Mouse (Mus musculus) spleen, adult 18-20 months (tissue): ENCODE measurements around the gene Dnase2b.

Source experiments
- DNase-seq, 2 experiments: peaks; one replicate each; pipeline ENCODE4 v3.0.0; 2022; ENCODE audit warnings: mixed read lengths in 2 of 2

The Dnase2b gene

GRCm38 (mm10) chr3:146611261-146611660 is 4.1 kb downstream of the Dnase2b start:
- DNase-seq = no peak

- DNase-seq = no peak
Measured at GRCm38 (mm10) chr3:146610322-146610721, 5.1 kb downstream of the Dnase2b start.

GRCm38 (mm10) chr3:146607368-146607767 is 8.0 kb downstream of the Dnase2b start:
- no peak for DNase-seq

- DNase-seq = no peak
Measured at GRCm38 (mm10) chr3:146604647-146605046, 10.7 kb downstream of the Dnase2b start.

GRCm38 (mm10) chr3:146602531-146602930 is 12.9 kb downstream of the Dnase2b start:
- DNase-seq = no peak

- no peak for DNase-seq
Measured at GRCm38 (mm10) chr3:146601205-146601604, 14.2 kb downstream of the Dnase2b start.

GRCm38 (mm10) chr3:146599198-146599900 is 16.0 kb downstream of the Dnase2b start:
- DNase-seq = no peak

GRCm38 (mm10) chr3:146598411-146598810 is 17.0 kb downstream of the Dnase2b start:
- no peak for DNase-seq

- no peak for DNase-seq
Measured at GRCm38 (mm10) chr3:146596864-146597263, 18.5 kb downstream of the Dnase2b start.

- DNase-seq = no peak
Measured at GRCm38 (mm10) chr3:146596387-146596786, 19.0 kb downstream of the Dnase2b start.

GRCm38 (mm10) chr3:146595440-146595839 is 20.0 kb downstream of the Dnase2b start:
- no peak for DNase-seq

- DNase-seq = no peak
Measured at GRCm38 (mm10) chr3:146591601-146592000, 23.8 kb downstream of the Dnase2b start.

GRCm38 (mm10) chr3:146591159-146591558 is 24.2 kb downstream of the Dnase2b start:
- DNase-seq = no peak

GRCm38 (mm10) chr3:146589523-146589922 is 25.9 kb downstream of the Dnase2b start:
- DNase-seq = no peak

- DNase-seq = no peak
Measured at GRCm38 (mm10) chr3:146586616-146587015, 28.8 kb downstream of the Dnase2b start.

- DNase-seq = no peak
Measured at GRCm38 (mm10) chr3:146583908-146584307, 31.5 kb downstream of the Dnase2b start.

GRCm38 (mm10) chr3:146583478-146583877 is 31.9 kb downstream of the Dnase2b start:
- no peak for DNase-seq

- no peak for DNase-seq
Measured at GRCm38 (mm10) chr3:146580039-146580729, 35.2 kb downstream of the Dnase2b start.

GRCm38 (mm10) chr3:146577591-146577990 is 37.8 kb downstream of the Dnase2b start:
- DNase-seq = no peak

GRCm38 (mm10) chr3:146571341-146571740 is 44.1 kb downstream of the Dnase2b start:
- DNase-seq = no peak

- DNase-seq = no peak
Measured at GRCm38 (mm10) chr3:146570939-146571338, 44.5 kb downstream of the Dnase2b start.

GRCm38 (mm10) chr3:146570148-146570782 is 45.1 kb downstream of the Dnase2b start, which contains the start of gene Uox:
Gene Uox (plus strand): TSS chr3:146570426.
- DNase-seq = no peak

GRCm38 (mm10) chr3:146569594-146569993 is 45.8 kb downstream of the Dnase2b start:
- no peak for DNase-seq
